Mouse (Mus musculus): ENCODE data around the gene Btk. TPM values are rescaled to one million over a fixed set of nuclear protein-coding genes. Genes with fewer than 3 reads are reported as not detected.

Btk gene
- total RNA-seq, 2 experiments from 2014 or later, result 0.27 to 0.62 TPM

- DNase-seq, result no peak
- intact Hi-C loops (cut with DNase I; ENCODE audit: low total_unique reads), result no loop called here
Observed at GRCm38 (mm10) chrX:134507977-134508376, 75.4 kb downstream of the Btk start.

GRCm38 (mm10) chrX:134500651-134501050 lies 82.7 kb downstream of the Btk start:
- intact Hi-C loops (cut with DNase I; ENCODE audit: low total_unique reads), result no loop called here

More at GRCm38 (mm10) chrX:134500651-134501050, 82.7 kb downstream of the Btk start:
- DNase-seq, result no peak

Other genes starting within 250 kb of the Btk start
- gene Drp2, start 179.0 kb downstream of the Btk start, total RNA-seq (2021), result 10 to 100 TPM in 1 of 2 experiments, 1 to 10 TPM in 1; 5.6 to 15.6 TPM
- gene Taf7l, start 107.1 kb downstream of the Btk start, total RNA-seq (2021), result not detected
- gene Timm8a1, start 41.7 kb downstream of the Btk start, total RNA-seq (2021), result 10 to 100 TPM; 14.6 to 19.1 TPM
- 100 to 1,000 TPM; 195 to 198 TPM for gene Rpl36a, start 2.1 kb upstream of the Btk start, total RNA-seq (2021)
- gene Gla, start 17.6 kb upstream of the Btk start, total RNA-seq (2021), result 1 to 10 TPM; 1.8 TPM
- 10 to 100 TPM; 49.6 to 52.6 TPM for gene Hnrnph2, start 17.6 kb upstream of the Btk start, total RNA-seq (2021)
- 10 to 100 TPM; 13.2 to 20.1 TPM for gene Armcx4, start 102.9 kb upstream of the Btk start, total RNA-seq (2021)
- 1 to 10 TPM; 5.6 to 6.6 TPM for gene Armcx1, start 134.4 kb upstream of the Btk start, total RNA-seq (2021)
- 1 to 10 TPM; 4.7 to 5.8 TPM for gene Armcx6, start 167.8 kb upstream of the Btk start, total RNA-seq (2021)
- 10 to 100 TPM; 33.3 to 42.6 TPM for gene Armcx3, start 173.0 kb upstream of the Btk start, total RNA-seq (2021)
- 10 to 100 TPM; 12.9 to 18.6 TPM for gene Armcx2, start 225.7 kb upstream of the Btk start, total RNA-seq (2021)

All from gastrocnemius, postnatal 14 days (tissue).